Mouse (Mus musculus) brain, embryonic 14.5 days (tissue): ENCODE results near the gene Tbck.

Experiments used
- CTCF ChIP-seq: fragments of 200-500 bp; IDR thresholded peaks from 2 replicates; pipeline ENCODE4 v1.5.1; 2012; ENCODE audit warnings: inconsistent platforms, mild to moderate bottlenecking, moderate library complexity, borderline replicate concordance; ENCODE audit not compliant: insufficient read depth, insufficient read length; ENCODE audit errors: extremely low read depth
- POLR2A ChIP-seq: fragments of 200-500 bp; IDR thresholded peaks from 2 replicates; pipeline ENCODE4 v1.6.1; 2012; ENCODE audit warnings: mild to moderate bottlenecking, inconsistent platforms, borderline replicate concordance; ENCODE audit not compliant: poor library complexity, insufficient read depth, insufficient read length, severe bottlenecking; ENCODE audit errors: extremely low read depth

GRCm38 (mm10) chr3:132800196-132800595, 116.3 kb downstream of the Tbck start:
- no peak for TF ChIP-seq CTCF
- no peak for TF ChIP-seq POLR2A
